Mouse (Mus musculus): ENCODE results near the gene Foxn3. TPM values are rescaled to one million over a fixed set of nuclear protein-coding genes. Genes with fewer than 3 reads are reported as not detected.

Foxn3 gene
- polyA plus RNA-seq, 1 experiment from 2014 or later = 66.4 TPM

DNA sequence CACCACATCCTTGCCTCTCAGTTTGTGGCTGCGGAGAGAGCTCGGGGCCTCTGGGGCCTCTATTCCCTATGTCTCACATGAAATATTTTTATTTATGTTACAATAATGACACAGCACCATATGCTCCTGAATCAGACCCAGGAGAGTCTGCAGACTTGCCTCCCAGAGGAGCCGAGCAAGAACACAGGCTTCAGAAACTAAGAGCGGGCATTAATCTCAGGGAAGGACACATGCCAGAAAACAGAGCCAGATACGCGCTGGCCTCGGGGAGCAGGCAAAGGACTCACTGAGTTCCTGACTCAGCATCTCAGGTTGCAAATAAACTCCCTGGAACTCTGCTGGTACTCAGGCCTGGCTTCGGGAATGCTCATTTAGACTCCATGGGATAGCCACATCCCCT, 403.3 kb downstream of the Foxn3 start:
- no peaks in the 10 kb centered on the region for H3K9me3 ChIP-seq (replicated peaks; ENCODE audit: control insufficient read depth, low read length, poor library complexity, severe bottlenecking)
- no peak overlapping the region for H3K27ac ChIP-seq (ENCODE audit: low read length)
- no peak overlapping the region for H3K9ac ChIP-seq (ENCODE audit: low read depth, low read length)
- peaks cover 6% of the 10 kb centered on the region for H3K4me1 ChIP-seq (ENCODE audit: control insufficient read depth, insufficient read depth, low read length)
- 90% methylated on average over 8 of the region's 8 CpGs for WGBS
- no peaks in the 10 kb centered on the region for H3K36me3 ChIP-seq (ENCODE audit: control insufficient read depth, insufficient read depth, low read length)
- no peak for ATAC-seq
- H3K4me3 ChIP-seq (ENCODE audit: low read depth, low read length) = no peak overlapping the region
- no peak overlapping the region for H3K4me2 ChIP-seq (ENCODE audit: low read length)
- no peaks in the 10 kb centered on the region for H3K27me3 ChIP-seq (ENCODE audit: control insufficient read depth, insufficient read depth, low read depth, low read length)

DNA sequence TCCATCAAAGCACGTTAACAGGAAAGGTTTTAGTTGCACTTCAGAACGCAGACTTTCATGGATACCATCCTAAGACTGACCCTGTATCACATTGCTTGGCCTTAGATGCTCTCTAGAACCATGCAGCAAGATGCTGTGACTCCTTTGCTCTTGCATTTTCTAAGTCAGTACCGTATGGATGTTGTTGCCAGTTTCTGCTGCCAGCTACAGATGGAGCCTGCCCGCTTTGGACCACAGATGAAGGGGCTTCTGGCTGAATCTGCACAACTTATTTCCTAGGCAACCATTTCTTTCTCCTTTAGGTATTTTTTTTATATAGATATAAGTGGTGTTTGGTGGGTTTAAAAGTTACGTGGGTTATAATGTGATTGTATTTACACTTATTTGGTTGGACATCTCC, 407.5 kb downstream of the Foxn3 start:
- H3K27me3 ChIP-seq (ENCODE audit: control insufficient read depth, insufficient read depth, low read depth, low read length) = no peaks in the 10 kb centered on the region
- H3K9ac ChIP-seq (ENCODE audit: low read depth, low read length) = no peak overlapping the region
- H3K36me3 ChIP-seq (ENCODE audit: control insufficient read depth, insufficient read depth, low read length) = no peaks in the 10 kb centered on the region
- no peak overlapping the region for H3K4me2 ChIP-seq (ENCODE audit: low read length)
- H3K4me1 ChIP-seq (ENCODE audit: control insufficient read depth, insufficient read depth, low read length) = peaks cover 2% of the 10 kb centered on the region; the same call in 1 of the 2 replicates
- H3K9me3 ChIP-seq (replicated peaks; ENCODE audit: control insufficient read depth, low read length, poor library complexity, severe bottlenecking) = no peaks in the 10 kb centered on the region
- H3K27ac ChIP-seq (ENCODE audit: low read length) = no peak overlapping the region
- ATAC-seq = no peak
- no peak overlapping the region for H3K4me3 ChIP-seq (ENCODE audit: low read depth, low read length)
- WGBS = 85% methylated on average over 5 of the region's 5 CpGs

DNA sequence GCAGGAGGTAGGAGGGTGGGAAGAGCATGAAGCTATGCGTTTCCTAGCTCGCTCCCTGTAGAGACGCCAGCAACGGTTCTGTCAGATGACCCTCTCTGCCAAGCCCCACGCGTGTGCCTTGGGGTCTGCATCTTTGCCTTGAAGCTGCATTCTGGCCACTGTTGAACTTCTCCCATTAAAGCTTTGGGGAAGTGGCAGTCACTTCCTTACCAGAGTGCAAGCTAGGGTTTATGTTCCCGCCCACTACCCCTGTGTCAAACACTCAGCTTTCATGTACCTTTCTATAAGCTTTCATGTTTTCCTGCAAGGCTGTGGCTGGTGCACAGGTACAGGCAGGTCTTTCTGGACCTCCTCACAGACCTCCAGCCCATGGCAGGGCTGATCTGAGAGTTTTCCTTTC, 409.2 kb downstream of the Foxn3 start:
- no peak for ATAC-seq
- no peaks in the 10 kb centered on the region for H3K9me3 ChIP-seq (replicated peaks; ENCODE audit: control insufficient read depth, low read length, poor library complexity, severe bottlenecking)
- no peak overlapping the region for H3K4me3 ChIP-seq (ENCODE audit: low read depth, low read length)
- H3K36me3 ChIP-seq (ENCODE audit: control insufficient read depth, insufficient read depth, low read length) = no peaks in the 10 kb centered on the region
- H3K4me2 ChIP-seq (ENCODE audit: low read length) = no peak overlapping the region
- no peaks in the 10 kb centered on the region for H3K27me3 ChIP-seq (ENCODE audit: control insufficient read depth, insufficient read depth, low read depth, low read length)
- H3K9ac ChIP-seq (ENCODE audit: low read depth, low read length) = no peak overlapping the region
- WGBS = 79% methylated on average over 7 of the region's 7 CpGs
- peaks cover 2% of the 10 kb centered on the region; the same call in 1 of the 2 replicates for H3K4me1 ChIP-seq (ENCODE audit: control insufficient read depth, insufficient read depth, low read length)
- no peak overlapping the region for H3K27ac ChIP-seq (ENCODE audit: low read length)

DNA sequence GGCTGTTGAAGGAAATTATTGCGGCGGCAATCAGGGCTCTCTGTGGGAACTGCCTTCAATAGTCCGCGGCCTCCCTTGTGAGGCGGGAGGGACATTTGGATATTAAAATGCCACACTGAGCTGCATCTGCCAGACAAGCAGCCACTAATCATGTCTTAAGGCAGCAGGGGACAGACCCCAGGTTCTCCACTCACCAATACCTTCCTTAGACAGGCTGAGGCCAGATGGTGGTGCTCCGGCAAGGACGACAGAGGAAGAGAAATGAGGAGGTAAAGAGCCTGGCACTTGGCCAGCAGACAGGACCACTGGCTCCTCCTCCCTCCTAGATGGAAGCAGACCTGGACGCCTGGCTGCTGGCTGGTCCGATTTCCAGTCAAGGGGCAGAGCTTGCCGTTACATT, 409.7 kb downstream of the Foxn3 start:
- Histone ChIP-seq H3K27ac (ENCODE audit: low read length) (no peak overlapping the region), H3K4me2 (ENCODE audit: low read length) (0 out of 2 replicates have a peak overlapping the region, but pooled peaks have one; percentile 26)
- WGBS = 24% methylated on average over 10 of the region's 10 CpGs

DNA sequence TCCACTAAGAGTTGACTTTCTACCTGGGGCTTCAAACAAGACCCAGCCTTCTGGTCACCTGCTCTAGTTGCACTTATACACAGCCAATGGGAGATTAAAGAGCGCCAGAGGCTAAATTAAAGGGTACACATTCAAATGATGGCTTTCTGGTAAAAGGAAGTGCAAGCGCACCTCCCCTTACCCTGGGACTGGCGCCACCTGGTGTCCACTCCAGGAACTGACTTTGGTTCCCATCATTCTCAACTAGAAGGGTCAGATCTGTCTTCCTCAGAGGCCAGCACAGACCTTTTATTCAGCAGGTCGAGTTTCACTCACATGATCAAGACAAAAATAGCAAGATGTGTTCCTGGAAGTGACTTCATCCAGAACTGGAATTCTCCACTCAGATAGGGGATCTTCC, 413.3 kb downstream of the Foxn3 start:
- Histone ChIP-seq H3K27me3 (ENCODE audit: control insufficient read depth, insufficient read depth, low read depth, low read length) (no peaks in the 10 kb centered on the region), H3K27ac (ENCODE audit: low read length) (no peak overlapping the region), H3K4me1 (ENCODE audit: control insufficient read depth, insufficient read depth, low read length) (peaks cover 2% of the 10 kb centered on the region; the same call in 1 of the 2 replicates), H3K9ac (ENCODE audit: low read depth, low read length) (no peak overlapping the region), H3K4me2 (ENCODE audit: low read length) (no peak overlapping the region), H3K36me3 (ENCODE audit: control insufficient read depth, insufficient read depth, low read length) (no peaks in the 10 kb centered on the region), H3K4me3 (ENCODE audit: low read depth, low read length) (no peak overlapping the region), H3K9me3 (replicated peaks; ENCODE audit: control insufficient read depth, low read length, poor library complexity, severe bottlenecking) (no peaks in the 10 kb centered on the region)
- ATAC-seq = no peak
- 61% methylated on average over 4 of the region's 4 CpGs for WGBS

More for the DNA sequence above, 409.7 kb downstream of the Foxn3 start:
- Histone ChIP-seq H3K36me3 (ENCODE audit: control insufficient read depth, insufficient read depth, low read length) (no peaks in the 10 kb centered on the region), H3K4me3 (ENCODE audit: low read depth, low read length) (no peak overlapping the region), H3K27me3 (ENCODE audit: control insufficient read depth, insufficient read depth, low read depth, low read length) (no peaks in the 10 kb centered on the region), H3K4me1 (ENCODE audit: control insufficient read depth, insufficient read depth, low read length) (peaks cover 2% of the 10 kb centered on the region; the same call in 1 of the 2 replicates), H3K9ac (ENCODE audit: low read depth, low read length) (no peak overlapping the region), H3K9me3 (replicated peaks; ENCODE audit: control insufficient read depth, low read length, poor library complexity, severe bottlenecking) (no peaks in the 10 kb centered on the region)
- peak; percentile 51; the same call in 1 of the 2 replicates for ATAC-seq

DNA sequence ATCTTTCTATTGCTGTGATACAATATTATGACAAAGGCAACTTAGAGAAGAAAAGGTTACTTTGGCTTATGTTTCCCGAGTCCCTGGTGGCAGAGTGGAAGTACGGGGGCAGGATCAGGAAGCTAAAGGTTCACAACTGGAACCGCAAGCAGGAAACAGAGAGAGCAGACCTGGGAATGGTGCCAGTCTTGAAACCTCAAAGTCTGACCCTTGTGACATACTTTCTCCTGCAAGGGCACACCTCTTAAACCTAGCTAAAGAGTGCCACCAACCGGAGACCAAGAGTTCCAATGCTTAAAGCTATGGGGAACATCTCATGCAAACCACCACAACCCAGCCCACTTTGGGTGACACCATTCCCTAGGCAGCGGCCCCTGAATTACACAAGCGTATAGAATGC, 414.2 kb downstream of the Foxn3 start:
- no peak for ATAC-seq
- H3K4me3 ChIP-seq (ENCODE audit: low read depth, low read length) = no peak overlapping the region
- peaks cover 2% of the 10 kb centered on the region; the same call in 1 of the 2 replicates for H3K4me1 ChIP-seq (ENCODE audit: control insufficient read depth, insufficient read depth, low read length)
- no peak overlapping the region for H3K4me2 ChIP-seq (ENCODE audit: low read length)
- H3K9me3 ChIP-seq (replicated peaks; ENCODE audit: control insufficient read depth, low read length, poor library complexity, severe bottlenecking) = no peaks in the 10 kb centered on the region
- H3K9ac ChIP-seq (ENCODE audit: low read depth, low read length) = no peak overlapping the region
- no peaks in the 10 kb centered on the region for H3K36me3 ChIP-seq (ENCODE audit: control insufficient read depth, insufficient read depth, low read length)
- H3K27me3 ChIP-seq (ENCODE audit: control insufficient read depth, insufficient read depth, low read depth, low read length) = no peaks in the 10 kb centered on the region
- 95% methylated on average over 6 of the region's 6 CpGs for WGBS
- H3K27ac ChIP-seq (ENCODE audit: low read length) = no peak overlapping the region

All from midbrain, embryonic 16.5 days (tissue).